Mouse (Mus musculus): Measurements from ENCODE around the gene Plekha7.

Plekha7 gene

DNA sequence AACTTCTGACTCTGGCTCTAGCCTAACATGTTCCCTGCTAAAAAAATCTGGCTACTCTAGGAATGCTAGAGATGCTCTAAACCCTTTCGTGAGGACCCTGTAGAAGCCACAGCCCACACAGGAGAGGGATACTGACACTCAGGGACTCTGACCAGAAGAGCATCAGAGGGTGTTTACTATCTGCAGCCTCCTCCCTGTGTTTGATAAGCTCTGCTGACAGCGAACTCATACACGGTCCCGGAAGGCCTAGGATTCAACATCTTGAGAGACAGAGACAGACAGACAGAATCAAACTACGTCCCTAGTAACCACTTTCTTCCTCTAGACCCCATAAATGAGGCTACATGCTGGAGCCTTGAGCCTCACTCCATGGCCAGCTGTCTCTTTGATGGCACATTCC lies 20.2 kb downstream of the Plekha7 start:
- no peak for DNase-seq

DNA sequence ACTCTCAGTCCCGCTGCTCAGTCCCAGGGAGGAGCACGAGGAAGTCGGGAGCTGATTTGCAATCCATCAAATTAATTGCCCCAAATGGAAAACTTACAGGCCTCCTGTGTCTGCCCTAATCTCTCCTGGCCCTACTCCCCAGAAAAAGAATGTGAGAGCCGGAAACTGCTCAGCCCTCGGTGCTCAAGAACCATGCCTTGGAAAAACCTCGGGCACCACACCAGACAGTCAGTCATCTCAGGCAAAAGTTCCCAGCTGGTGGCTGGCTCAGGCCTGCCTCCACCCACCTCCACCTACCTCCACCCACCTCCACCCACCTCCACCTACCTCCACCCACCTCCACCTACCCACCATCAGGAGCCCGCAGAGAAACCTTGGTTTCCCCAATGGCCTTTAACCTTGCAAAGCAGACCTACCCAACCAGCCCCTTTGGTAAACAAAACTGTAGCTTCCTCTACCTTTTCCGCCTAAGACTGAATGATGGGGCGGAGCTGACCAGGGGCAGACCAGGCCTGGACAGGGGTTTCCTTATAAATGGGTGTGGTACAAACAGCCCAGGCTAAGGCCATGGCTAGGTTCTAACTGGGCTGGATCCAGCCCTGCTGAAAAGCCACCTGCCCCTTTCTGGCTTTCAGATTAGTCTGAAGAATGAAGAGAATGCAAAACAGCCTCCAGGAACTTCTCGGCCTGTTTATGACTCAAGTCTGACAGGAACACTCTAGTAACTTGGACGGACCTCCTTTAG lies 21.4 kb downstream of the Plekha7 start:
- peak; percentile 37 for DNase-seq

DNA sequence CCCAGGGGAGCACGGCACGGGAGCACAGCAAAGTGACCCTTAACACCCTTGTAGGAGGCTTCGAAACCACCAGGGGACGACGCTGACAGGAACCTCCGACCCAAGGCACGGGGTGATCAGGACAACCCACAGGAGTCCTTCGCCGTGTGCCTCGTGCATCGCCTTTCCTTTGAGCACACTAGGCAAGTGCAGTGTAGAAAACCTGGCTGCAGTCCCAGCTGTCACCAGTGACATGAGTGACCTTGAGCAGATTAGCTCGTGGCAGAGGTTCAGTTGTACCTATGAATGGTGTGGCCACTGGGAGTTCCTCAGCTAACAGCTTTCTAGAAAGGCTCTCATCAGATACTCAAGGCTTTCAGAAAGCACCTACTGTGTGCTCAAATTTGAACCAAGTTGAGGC lies 22.0 kb downstream of the Plekha7 start:
- peak; percentile 77 for DNase-seq

DNA sequence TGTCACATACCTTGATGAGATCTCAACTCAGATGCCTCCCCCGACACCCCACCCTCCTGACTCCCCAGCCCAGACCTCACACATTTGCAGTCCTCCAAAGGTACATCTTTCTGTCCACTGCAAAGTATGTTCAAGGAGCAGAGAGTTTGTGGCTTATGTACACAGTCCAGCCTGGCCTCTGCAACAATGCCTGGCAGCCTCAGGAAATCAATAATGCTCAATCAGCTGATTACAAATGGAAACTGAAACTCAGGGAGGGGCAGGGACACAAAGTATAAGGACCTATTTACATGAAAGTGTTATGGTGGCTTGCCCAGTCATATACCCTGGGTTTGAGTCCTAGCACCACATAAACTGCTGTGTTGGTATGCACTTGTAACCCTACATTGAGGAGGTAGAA lies 23.0 kb downstream of the Plekha7 start:
- DNase-seq: no peak

GRCm38 (mm10) chr7:116282755-116283154 lies 25.4 kb downstream of the Plekha7 start:
- DNase-seq: no peak

DNA sequence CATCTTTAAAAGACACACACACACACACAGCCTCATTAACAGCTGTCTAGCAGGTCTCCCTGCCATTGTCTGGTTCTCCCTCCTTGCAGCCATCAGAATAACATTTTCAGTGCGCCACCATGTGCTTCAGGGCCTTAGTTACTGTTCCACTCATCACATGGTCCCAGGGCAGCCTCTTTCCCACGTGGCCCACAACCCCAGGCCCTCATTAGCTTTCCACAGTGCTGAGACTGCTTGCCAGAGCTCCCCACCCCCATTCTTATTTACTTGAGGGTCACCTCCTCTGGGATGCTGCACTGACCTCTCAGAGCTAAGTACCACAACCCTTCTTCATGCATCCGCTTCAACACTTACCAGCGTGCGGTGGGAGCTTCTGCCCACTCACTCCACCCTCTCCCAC lies 28.1 kb downstream of the Plekha7 start:
- DNase-seq: peak; percentile 58

- no peak for DNase-seq
Measured at GRCm38 (mm10) chr7:116278280-116278679, 29.9 kb downstream of the Plekha7 start.

- peak; percentile 53 for DNase-seq
Measured at GRCm38 (mm10) chr7:116276315-116276714, 31.9 kb downstream of the Plekha7 start.

DNA sequence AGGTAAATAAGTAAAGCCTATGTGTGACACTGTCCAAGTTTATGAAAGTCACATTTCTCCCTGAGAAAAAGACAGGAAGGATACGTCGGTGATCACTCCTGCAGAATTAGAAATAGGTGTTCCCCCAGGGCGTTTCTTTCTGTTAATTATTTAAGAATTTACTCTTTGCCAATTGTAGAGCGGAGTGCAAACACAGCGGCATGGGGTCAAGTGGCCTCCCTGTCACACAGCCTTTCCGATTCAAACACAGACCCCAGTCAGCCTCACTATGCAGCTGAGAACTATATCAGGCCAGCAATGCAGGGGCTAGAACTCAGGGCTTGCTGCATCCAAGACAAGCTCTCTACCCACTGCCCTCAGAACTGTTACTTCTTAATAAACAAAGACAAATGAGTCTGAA lies 35.1 kb downstream of the Plekha7 start:
- no peak for DNase-seq

DNA sequence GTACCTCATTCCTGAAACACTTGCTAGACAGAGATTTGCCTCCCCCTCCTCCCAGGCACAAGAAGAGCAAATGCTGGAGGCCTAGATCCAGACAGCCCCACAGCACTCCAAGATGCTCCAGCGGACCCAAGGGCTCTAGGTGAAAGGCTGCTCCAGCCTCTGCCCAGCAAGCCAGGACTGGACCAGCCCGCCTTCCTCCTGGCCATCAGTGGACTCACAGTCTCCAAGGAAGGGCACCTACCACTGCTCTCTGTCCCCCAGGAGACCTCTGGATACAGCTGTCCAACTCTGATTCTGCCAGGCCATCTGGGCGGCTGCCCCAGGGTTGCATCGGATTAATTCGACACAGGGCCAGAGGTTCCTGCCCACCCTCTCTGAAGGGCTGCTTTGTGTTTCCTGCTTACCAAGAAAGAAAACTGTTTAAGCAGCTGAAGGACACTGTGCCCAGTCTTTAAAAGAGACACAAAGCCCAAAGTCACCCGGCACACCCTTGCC lies 38.6 kb downstream of the Plekha7 start:
- DNase-seq: no peak

GRCm38 (mm10) chr7:116268113-116268926 lies 39.9 kb downstream of the Plekha7 start:
- DNase-seq: peak; percentile 50

DNA sequence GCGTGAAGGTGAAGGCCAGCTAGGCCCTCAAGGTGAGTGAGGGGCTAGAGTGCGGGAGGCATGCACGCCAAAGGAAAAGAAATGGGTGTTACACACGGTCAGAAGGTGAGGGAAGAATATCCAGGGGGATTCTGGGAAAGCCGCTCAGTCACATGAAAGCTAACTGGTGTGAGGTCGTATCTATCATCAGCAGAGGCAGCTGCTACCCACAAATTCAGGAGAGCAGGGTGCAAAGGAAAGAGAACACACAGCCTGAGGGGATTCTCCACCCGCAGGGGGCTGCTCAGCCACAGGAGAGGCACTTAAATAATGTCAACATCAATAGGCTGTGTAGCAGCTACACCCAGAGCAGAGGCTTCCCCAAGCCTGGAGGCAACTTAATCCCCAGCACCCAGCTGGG lies 44.9 kb downstream of the Plekha7 start:
- no peak for DNase-seq

DNA sequence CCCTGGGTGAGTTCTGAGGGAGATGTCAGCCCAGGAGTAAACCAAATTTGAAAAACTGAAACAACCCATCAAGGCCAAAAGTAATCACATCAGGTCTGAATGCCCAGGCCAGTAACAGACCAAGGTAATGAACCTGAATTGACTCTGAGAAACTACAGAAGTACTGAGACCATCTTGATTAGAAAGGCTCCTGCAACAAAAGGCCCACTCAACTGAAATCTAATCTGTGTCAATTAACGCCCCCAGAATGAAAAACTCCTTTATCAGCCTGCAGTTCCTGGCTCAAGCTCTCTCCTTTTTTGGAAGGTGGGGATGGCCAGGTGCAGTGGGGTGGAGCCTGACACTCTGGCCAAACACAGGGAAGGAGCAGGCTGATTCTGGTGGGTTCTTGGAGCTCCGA lies 45.7 kb downstream of the Plekha7 start:
- no peak for DNase-seq

GRCm38 (mm10) chr7:116262101-116262500 lies 46.1 kb downstream of the Plekha7 start:
- peak; percentile 61 for DNase-seq

DNA sequence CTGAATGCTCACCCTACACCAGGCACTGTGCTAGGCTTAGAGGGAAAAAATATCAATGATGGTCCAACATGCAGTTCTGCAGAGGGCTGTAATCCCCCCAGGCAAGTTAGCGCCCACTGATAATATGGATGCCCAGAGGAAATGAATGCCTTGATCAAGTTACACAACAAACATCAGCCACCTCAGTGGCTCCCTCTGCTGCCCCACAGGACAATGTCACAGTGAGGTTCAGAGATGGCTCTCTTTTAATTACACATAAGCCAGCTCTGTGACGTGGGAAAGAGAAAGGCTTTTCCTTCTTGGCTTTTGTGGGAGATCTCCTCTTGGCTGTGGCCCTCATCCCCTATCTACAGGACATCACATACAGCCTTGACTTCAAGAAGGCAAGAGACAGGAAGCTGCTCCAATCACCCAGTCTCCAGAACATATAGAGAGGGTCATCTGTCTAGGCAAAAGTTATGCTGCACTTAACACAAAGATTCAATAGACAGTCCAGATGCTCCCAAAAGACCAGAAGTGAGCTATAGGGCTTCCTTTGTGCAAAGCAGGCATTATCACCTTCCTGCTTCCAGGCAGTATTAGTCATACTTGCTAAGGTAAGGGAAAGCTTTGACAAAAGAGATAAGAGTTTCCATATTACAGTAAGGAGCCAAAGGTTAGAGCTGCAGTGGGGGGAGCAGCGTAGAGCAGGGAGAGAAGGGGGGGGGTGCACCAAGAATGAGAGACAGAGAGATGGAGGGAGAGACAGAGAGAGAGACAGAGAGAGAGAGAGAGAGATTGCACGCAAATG lies 47.2 kb downstream of the Plekha7 start:
- DNase-seq: no peak

- DNase-seq: no peak
Measured at GRCm38 (mm10) chr7:116258464-116259185, 49.6 kb downstream of the Plekha7 start.

DNA sequence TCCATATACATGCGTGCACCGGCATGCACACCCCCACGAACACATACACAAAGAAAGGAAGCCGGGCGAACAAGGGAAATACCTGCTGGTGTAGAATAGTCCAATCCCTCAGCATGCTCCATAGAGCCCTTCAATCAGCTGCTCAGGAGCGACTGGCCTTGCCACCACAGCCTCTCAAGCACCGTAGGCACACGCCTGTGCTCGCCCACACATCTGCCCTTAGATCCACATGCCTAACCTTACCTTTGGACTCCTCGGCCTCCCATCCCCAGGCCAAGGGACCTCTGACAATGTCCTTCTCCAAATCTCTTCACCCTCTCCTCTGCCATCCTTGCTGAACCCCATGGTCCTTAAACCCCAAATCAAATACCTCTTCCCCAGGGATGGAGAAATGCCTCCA lies 50.2 kb downstream of the Plekha7 start:
- DNase-seq: no peak

DNA sequence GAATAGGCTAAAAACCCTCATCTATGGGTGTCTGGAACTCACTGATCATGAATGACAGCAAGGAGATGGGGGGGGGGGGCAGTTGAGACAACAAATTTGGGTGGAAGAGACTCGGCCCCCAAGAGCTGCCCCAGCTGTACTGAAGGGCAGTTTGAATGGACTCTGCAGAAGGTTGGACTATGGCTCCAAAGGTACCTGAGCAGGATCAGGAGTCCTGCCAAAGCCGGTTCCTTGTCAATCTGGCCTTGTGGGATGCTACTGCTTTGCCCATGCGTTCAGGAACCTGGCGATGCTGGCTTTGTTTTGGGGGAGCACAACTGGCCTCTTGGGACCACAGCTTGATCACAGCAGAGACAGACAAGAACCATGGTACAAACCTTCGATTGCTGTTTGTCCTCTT lies 52.5 kb downstream of the Plekha7 start:
- no peak for DNase-seq

DNA sequence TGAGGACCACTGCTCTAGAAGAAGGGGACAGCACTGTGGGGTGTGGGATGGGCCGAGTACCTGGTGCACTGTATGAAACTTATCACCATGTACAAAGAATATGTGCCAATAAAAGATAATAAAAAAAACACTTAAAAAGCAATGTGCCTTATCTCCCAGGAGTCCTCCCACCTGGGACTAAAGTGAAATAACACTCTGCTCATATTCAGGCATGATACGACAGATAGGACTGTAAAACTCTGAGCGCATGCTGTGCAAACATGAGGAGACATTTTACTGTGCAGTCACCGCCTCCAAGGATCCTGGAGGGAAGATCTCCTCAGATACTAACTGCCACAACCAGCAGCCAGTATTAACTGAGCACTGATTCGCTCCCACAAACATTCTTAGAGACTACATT lies 53.5 kb downstream of the Plekha7 start:
- DNase-seq: no peak

DNA sequence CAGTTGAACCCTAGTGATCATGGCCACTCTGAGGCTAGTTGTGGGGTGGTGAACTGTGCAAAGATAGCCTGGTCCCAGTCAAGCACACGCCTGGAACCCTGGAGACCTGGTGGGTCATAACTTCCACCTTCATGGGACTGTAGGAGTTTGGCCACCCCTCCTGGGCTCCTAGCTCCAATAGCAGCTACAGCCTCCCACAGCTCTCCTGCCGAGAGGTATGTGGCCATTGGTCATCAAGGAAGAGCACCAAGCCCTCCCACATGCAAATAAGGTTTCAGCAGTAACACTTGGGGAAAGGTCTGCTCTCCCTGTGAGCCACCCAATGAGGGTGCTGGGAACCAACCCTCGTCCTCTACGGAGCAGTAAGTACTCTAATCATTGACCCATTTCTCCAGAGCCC lies 55.7 kb downstream of the Plekha7 start:
- DNase-seq: no peak

DNA sequence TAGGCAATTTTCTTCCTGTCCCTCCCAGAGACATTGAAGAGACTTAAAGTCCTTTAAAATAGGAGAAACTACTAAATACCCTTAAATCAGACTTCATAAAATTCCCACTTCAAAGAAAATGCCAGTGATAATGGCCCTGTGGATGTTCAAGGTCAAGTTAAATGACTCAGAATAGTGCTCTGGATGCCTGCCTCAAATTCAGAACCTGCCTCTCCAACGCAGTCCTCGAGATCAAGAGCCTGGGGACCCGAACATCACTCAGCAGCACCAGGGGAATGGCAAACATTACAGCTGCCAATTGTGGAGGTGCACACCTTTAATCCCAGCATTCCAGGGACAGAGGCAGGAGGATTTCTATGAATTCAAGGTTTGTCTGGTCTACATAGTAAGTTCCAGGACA lies 56.7 kb downstream of the Plekha7 start:
- DNase-seq: no peak

- no peak for DNase-seq
Measured at GRCm38 (mm10) chr7:116248536-116248935, 59.6 kb downstream of the Plekha7 start.

GRCm38 (mm10) chr7:116247377-116247729 lies 60.8 kb downstream of the Plekha7 start:
- DNase-seq: peak; percentile 58
